Mouse (Mus musculus): ENCODE measurements around the gene Nupl1. TPM values are rescaled to one million over a fixed set of nuclear protein-coding genes. Genes with fewer than 3 reads are reported as not detected.

Gene Nupl1
- polyA plus RNA-seq, 1 experiment: not detected

DNA sequence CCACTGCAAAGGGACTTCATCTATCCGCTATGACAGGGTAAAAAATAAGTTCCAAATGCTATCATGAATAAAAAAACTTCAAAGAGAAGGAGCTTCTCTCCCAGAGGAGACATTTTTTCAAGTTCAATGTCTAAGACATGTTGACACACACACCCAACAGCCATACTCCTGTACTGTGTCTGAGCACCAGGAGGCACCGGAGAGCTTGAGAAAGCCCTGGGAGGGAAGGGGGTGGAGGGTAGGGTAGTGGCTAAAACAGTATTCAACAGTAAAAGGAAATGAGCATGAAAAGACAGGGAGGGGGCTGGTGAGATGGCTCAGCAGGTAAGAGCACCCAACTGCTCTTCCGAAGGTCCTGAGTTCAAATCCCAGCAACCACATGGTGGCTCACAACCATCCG, 112.9 kb downstream of the Nupl1 start:
- no peak overlapping the region for H3K4me3 ChIP-seq (ENCODE audit: insufficient read depth, low read depth, low read length)
- H3K27ac ChIP-seq (replicated peaks; ENCODE audit: low read depth, low read length): no peak overlapping the region
- no peaks in the 10 kb centered on the region for H3K4me1 ChIP-seq (ENCODE audit: control insufficient read depth, insufficient read depth, insufficient read length, low read length)

- no peak overlapping the region for H3K4me3 ChIP-seq (ENCODE audit: insufficient read depth, low read depth, low read length)
- no peak overlapping the region for H3K27ac ChIP-seq (replicated peaks; ENCODE audit: low read depth, low read length)
- no peaks in the 10 kb centered on the region for H3K4me1 ChIP-seq (ENCODE audit: control insufficient read depth, insufficient read depth, insufficient read length, low read length)
These were observed 113.4 kb downstream of the Nupl1 start for GRCm38 (mm10) chr14:60137812-60138211.

DNA sequence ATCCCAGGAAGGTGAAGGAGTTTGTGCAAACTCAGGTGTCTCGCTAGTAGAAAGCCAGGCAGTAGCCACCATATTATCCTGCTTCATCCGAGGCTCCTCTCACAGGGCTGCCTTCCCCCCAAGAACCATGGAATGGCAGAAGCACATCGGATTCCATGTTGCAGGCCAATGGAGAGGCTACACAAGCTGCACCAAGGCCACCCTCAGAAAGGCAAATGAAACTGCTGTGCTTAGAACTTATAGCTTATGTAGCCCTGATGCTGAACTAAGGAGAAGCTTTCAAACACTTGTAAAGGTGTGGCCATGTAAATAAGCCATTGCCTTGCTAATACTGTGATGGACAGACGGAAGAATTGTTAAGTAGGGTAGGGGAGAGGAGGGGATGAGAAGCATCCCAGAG, 115.4 kb downstream of the Nupl1 start:
- Histone ChIP-seq H3K27ac (replicated peaks; ENCODE audit: low read depth, low read length) (no peak overlapping the region), H3K4me3 (ENCODE audit: insufficient read depth, low read depth, low read length) (no peak overlapping the region), H3K4me1 (ENCODE audit: control insufficient read depth, insufficient read depth, insufficient read length, low read length) (no peaks in the 10 kb centered on the region)

GRCm38 (mm10) chr14:60134720-60135119, 116.5 kb downstream of the Nupl1 start:
- Histone ChIP-seq H3K4me1 (ENCODE audit: control insufficient read depth, insufficient read depth, insufficient read length, low read length) (no peaks in the 10 kb centered on the region), H3K27ac (replicated peaks; ENCODE audit: low read depth, low read length) (no peak overlapping the region), H3K4me3 (ENCODE audit: insufficient read depth, low read depth, low read length) (no peak overlapping the region)

Other genes starting within 250 kb of the Nupl1 start
- gene Atp8a2, start 54.3 kb downstream of the Nupl1 start, polyA plus RNA-seq (2012; ENCODE audit: insufficient read depth, insufficient read length, missing spikeins): 0.13 TPM in 1 of 2 replicates, not detected in the other
- 9.5 and 11.7 TPM in 2 replicates for gene Gm49336, start 76 bp upstream of the Nupl1 start, polyA plus RNA-seq (2012; ENCODE audit: insufficient read depth, insufficient read length, missing spikeins)
- gene Mtmr6, start 13.8 kb upstream of the Nupl1 start, polyA plus RNA-seq (2012; ENCODE audit: insufficient read depth, insufficient read length, missing spikeins): 33.1 and 54.3 TPM in 2 replicates
- not detected in 2 replicates for gene Amer2, start 121.8 kb upstream of the Nupl1 start, polyA plus RNA-seq (2012; ENCODE audit: insufficient read depth, insufficient read length, missing spikeins)